Mouse (Mus musculus) embryonic fibroblast, embryonic 13.5 days (primary cell): Measurements from ENCODE around the gene Immp2l.

ENCODE experiments used
- CTCF ChIP-seq: IDR thresholded peaks from 2 replicates; pipeline ENCODE4 v1.5.1; 2011; ENCODE audit warnings: mild to moderate bottlenecking, control low read depth, low read length, moderate library complexity, borderline replicate concordance; ENCODE audit not compliant: insufficient read depth
- POLR2A ChIP-seq: IDR thresholded peaks from 2 replicates; pipeline ENCODE4 v1.6.1; 2011; ENCODE audit warnings: low read depth, mild to moderate bottlenecking, control low read depth, low read length, moderate library complexity

- TF ChIP-seq CTCF (no peak), POLR2A (no peak)
Measured at GRCm38 (mm10) chr12:41084370-41085089, 60.6 kb downstream of the Immp2l start.
